Mouse (Mus musculus) CH12.LX (cell line): ENCODE results near the gene Mipep. TPM values are rescaled to one million over a fixed set of nuclear protein-coding genes. Genes with fewer than 3 reads are reported as not detected.

Source experiments
- DNase-seq: peaks from one replicate; pipeline ENCODE4 v3.0.0-alpha.2; 2013; ENCODE audit errors: extremely low read depth
- H3K27ac ChIP-seq: 2 replicates; pipeline ENCODE4 v1.5.1; 2012; ENCODE audit warnings: low read depth, mild to moderate bottlenecking, control low read depth, moderate library complexity; ENCODE audit not compliant: insufficient read depth
- H3K27me3 ChIP-seq: replicated peaks from 2 replicates; pipeline ENCODE3; 2012; ENCODE audit warnings: inconsistent platforms
- H3K36me3 ChIP-seq, 2 experiments: replicated peaks in 1 of 2; 2 replicates each; pipeline versions ENCODE3 to v1.6.1; 2012; ENCODE audit warnings: inconsistent platforms in 1 of 2, low read length in 1 of 2, mild to moderate bottlenecking in 1 of 2, mixed read lengths in 1 of 2, moderate library complexity in 1 of 2; ENCODE audit not compliant: control insufficient read depth in 1 of 2, insufficient read depth in 1 of 2
- H3K4me1 ChIP-seq, 2 experiments: 2 replicates each; pipeline ENCODE4 v1.6.1; 2012; ENCODE audit warnings: inconsistent platforms in 1 of 2, moderate library complexity in 1 of 2; ENCODE audit not compliant: insufficient read depth in 2 of 2, control insufficient read depth in 1 of 2
- H3K4me2 ChIP-seq: 2 replicates; pipeline ENCODE4 v1.6.1; 2012; ENCODE audit warnings: low read depth, mild to moderate bottlenecking, control low read depth; ENCODE audit not compliant: poor library complexity, insufficient read depth, severe bottlenecking
- H3K4me3 ChIP-seq, 3 experiments: fragments of 150-350 bp in 1 of 3; sonication (generic) in 1 of 3; replicated peaks in 1 of 3; 2 replicates each; pipeline versions ENCODE3 to v1.5.1; 2011 to 2012; ENCODE audit warnings: low read depth in 2 of 3, low read length in 2 of 3, mild to moderate bottlenecking in 2 of 3, moderate library complexity in 2 of 3, control low read depth in 1 of 3, improper control_type of control experiment in 1 of 3, inconsistent platforms in 1 of 3, mixed read lengths in 1 of 3; ENCODE audit not compliant: poor library complexity in 1 of 3
- H3K79me2 ChIP-seq: replicated peaks from 2 replicates; pipeline ENCODE4 v1.6.1; 2012; ENCODE audit warnings: mild to moderate bottlenecking, moderate library complexity; ENCODE audit not compliant: control insufficient read depth, poor library complexity, insufficient read depth, severe bottlenecking; ENCODE audit errors: extremely low read depth
- H3K9ac ChIP-seq: 2 replicates; pipeline ENCODE4 v1.6.1; 2012; ENCODE audit warnings: low read depth, mild to moderate bottlenecking, control low read depth, moderate library complexity; ENCODE audit not compliant: insufficient read depth
- H3K9me3 ChIP-seq: replicated peaks from 2 replicates; pipeline ENCODE3; 2012; ENCODE audit warnings: low read length, inconsistent platforms, mixed read lengths
- CTCF ChIP-seq, 2 experiments: IDR thresholded peaks in 1 of 2; conservative IDR thresholded peaks in 1 of 2; 2 replicates each; pipeline ENCODE4 v1.5.1; 2011 to 2012; ENCODE audit warnings: low read depth in 2 of 2, low read length in 2 of 2, improper control_type of control experiment in 1 of 2, inconsistent platforms in 1 of 2, mild to moderate bottlenecking in 1 of 2, moderate library complexity in 1 of 2
- E2F4 ChIP-seq: IDR thresholded peaks from 2 replicates; pipeline ENCODE4 v1.6.1; 2011; ENCODE audit warnings: low read depth, low read length, improper control_type of control experiment; ENCODE audit not compliant: insufficient replicate concordance
- ETS1 ChIP-seq: conservative IDR thresholded peaks from 2 replicates; pipeline ENCODE4 v1.6.1; 2012; ENCODE audit warnings: low read depth, mild to moderate bottlenecking, inconsistent platforms, low read length, improper control_type of control experiment, moderate library complexity
- HCFC1 ChIP-seq: IDR thresholded peaks from 2 replicates; pipeline ENCODE4 v1.6.1; 2012; ENCODE audit warnings: low read depth, mild to moderate bottlenecking, inconsistent platforms, low read length, improper control_type of control experiment
- JUN ChIP-seq: IDR thresholded peaks from 2 replicates; pipeline ENCODE4 v1.6.1; 2011; ENCODE audit warnings: low read depth, mild to moderate bottlenecking, low read length, improper control_type of control experiment, moderate library complexity; ENCODE audit not compliant: insufficient read depth
- JUND ChIP-seq: conservative IDR thresholded peaks from 2 replicates; pipeline ENCODE4 v1.6.1; 2011; ENCODE audit warnings: low read depth, low read length, improper control_type of control experiment
- MEF2A ChIP-seq: IDR thresholded peaks from 2 replicates; pipeline ENCODE4 v1.6.1; 2014; ENCODE audit warnings: low read depth, mild to moderate bottlenecking, inconsistent platforms, low read length, improper control_type of control experiment, borderline replicate concordance
- MXI1 ChIP-seq: IDR thresholded peaks from 2 replicates; pipeline ENCODE4 v1.6.1; 2011; ENCODE audit warnings: mild to moderate bottlenecking, low read depth, low read length, improper control_type of control experiment
- MYC ChIP-seq: IDR thresholded peaks from 2 replicates; pipeline ENCODE4 v1.6.1; 2011; ENCODE audit warnings: low read depth, mild to moderate bottlenecking, improper control_type of control experiment, low read length
- POLR2AphosphoS2 ChIP-seq: IDR thresholded peaks from 2 replicates; pipeline ENCODE4 v1.6.1; 2011; ENCODE audit warnings: low read depth, low read length, improper control_type of control experiment
- RAD21 ChIP-seq: IDR thresholded peaks from 2 replicates; pipeline ENCODE4 v1.6.1; 2011; ENCODE audit warnings: low read depth, mild to moderate bottlenecking, low read length, improper control_type of control experiment, moderate library complexity
- SIN3A ChIP-seq: IDR thresholded peaks from 2 replicates; pipeline ENCODE4 v1.6.1; 2012; ENCODE audit warnings: low read length, improper control_type of control experiment, inconsistent platforms
- SMC3 ChIP-seq: IDR thresholded peaks from 2 replicates; pipeline ENCODE4 v1.6.1; 2011; ENCODE audit warnings: low read depth, low read length, improper control_type of control experiment
- TBP ChIP-seq: conservative IDR thresholded peaks from 2 replicates; pipeline ENCODE4 v1.6.1; 2011; ENCODE audit warnings: low read depth, low read length, improper control_type of control experiment
- UBTF ChIP-seq: IDR thresholded peaks from 2 replicates; pipeline ENCODE4 v1.6.1; 2012; ENCODE audit warnings: low read depth, mild to moderate bottlenecking, inconsistent platforms, low read length, improper control_type of control experiment, moderate library complexity
- USF2 ChIP-seq: conservative IDR thresholded peaks from 2 replicates; pipeline ENCODE4 v1.6.1; 2011; ENCODE audit warnings: low read depth, low read length, improper control_type of control experiment
- ZC3H11A ChIP-seq: IDR thresholded peaks from 2 replicates; pipeline ENCODE4 v1.6.1; 2012; ENCODE audit warnings: low read depth, mild to moderate bottlenecking, inconsistent platforms, low read length, improper control_type of control experiment
- ZKSCAN1 ChIP-seq: IDR thresholded peaks from 2 replicates; pipeline ENCODE4 v1.6.1; 2012; ENCODE audit warnings: low read depth, inconsistent platforms, low read length, improper control_type of control experiment, borderline replicate concordance
- dilution Hi-C: fragments of 300-500 bp; cut with MboI; formaldehyde crosslinking; loops from 2 replicates; pipeline ENCODE4 v1.14.3; 2020; ENCODE audit warnings: low sequenced_read_pairs; ENCODE audit not compliant: extremely low pct_unique_long_range_greater_than_20kb, extremely low pct_ligation_motif_present
- in situ Hi-C: fragments of 300-500 bp; cut with MboI; formaldehyde crosslinking; loops from 3 replicates; pipeline ENCODE4 v1.14.3; 2019; ENCODE audit warnings: low sequenced_read_pairs, low pct_ligation_motif_present, low pct_unique_long_range_greater_than_20kb, mixed read lengths
- polyA plus RNA-seq: library from polyadenylated mRNA; unstranded; fragments of >175 nt; gene quantifications from 2 replicates; pipeline ENCODE4 v1.2.1, GENCODE M21; 2012; ENCODE audit warnings: low read depth; ENCODE audit not compliant: insufficient read length
- total RNA-seq, 2 experiments: library from RNA; depleted of rRNA; stranded (reverse); fragments of 300-350 nt in 1 of 2; fragments of >200 nt in 1 of 2; gene quantifications; 2 replicates each; pipeline ENCODE4 v1.2.3; 2012 to 2014

The Mipep gene
- total and polyA plus RNA-seq, 3 experiments, result 33.1 to 37.2 (median 36.6) TPM

GRCm38 (mm10) chr14:60798721-60799120 is 14.3 kb downstream of the Mipep start:
- no peak overlapping the region for H3K4me3 ChIP-seq
- H3K4me2 ChIP-seq, result no peak overlapping the region
- no peaks in the 10 kb centered on the region for H3K27me3 ChIP-seq
- peaks cover 0 to 3% of the 10 kb centered on the region in 2 experiments; a peak in 1 of 4 replicates for H3K4me1 ChIP-seq
- in situ Hi-C loops (loop anchor here (10.0 kb wide), 2 partner anchors 286 to 496 kb away; no protein-coding TSS in a partner anchor), dilution Hi-C loops (no loop called here)
- H3K27ac ChIP-seq, result no peak overlapping the region
- H3K79me2 ChIP-seq, result no peaks in the 10 kb centered on the region
- no peak for DNase-seq
- H3K36me3 ChIP-seq, result peaks cover 50 to 82% of the 10 kb centered on the region in 2 experiments
- no peak overlapping the region for H3K9ac ChIP-seq
- no peaks in the 10 kb centered on the region for H3K9me3 ChIP-seq
- TF ChIP-seq JUND (no peak), MXI1 (no peak), RAD21 (no peak), TBP (no peak), UBTF (no peak), POLR2AphosphoS2 (no peak), ETS1 (no peak), MEF2A (no peak), E2F4 (no peak), JUN (no peak), ZKSCAN1 (no peak), HCFC1 (no peak), SIN3A (no peak)

GRCm38 (mm10) chr14:60799762-60800728 is 15.7 kb downstream of the Mipep start:
- in situ Hi-C loops, result loop anchor here (10.0 kb wide), 2 partner anchors 285 to 495 kb away; no protein-coding TSS in a partner anchor
- TF ChIP-seq SMC3, result peak; percentile 77
- TF ChIP-seq MYC, result no peak
- TF ChIP-seq RAD21, result peak; percentile 88
- peak; percentile 66 for TF ChIP-seq ZC3H11A
- TF ChIP-seq CTCF (conservative IDR thresholded peaks at IDR 0.05 in 1 of 2, IDR thresholded peaks at IDR 0.05 in 1 of 2; ENCODE audit: low read depth in 2 of 2, low read length in 2 of 2), result peak; percentile 34 to 81; a peak in 3 of 4 replicates
- TF ChIP-seq USF2, result no peak
- TF ChIP-seq, all 38 proteins: peak for 4
- H3K4me2 ChIP-seq, result no peak overlapping the region
- H3K9me3 ChIP-seq, result no peaks in the 10 kb centered on the region
- H3K27ac ChIP-seq, result no peak overlapping the region
- peaks cover 57 to 88% of the 10 kb centered on the region in 2 experiments for H3K36me3 ChIP-seq
- dilution Hi-C loops, result no loop called here
- H3K9ac ChIP-seq, result no peak overlapping the region
- no peaks in the 10 kb centered on the region for H3K79me2 ChIP-seq
- H3K4me3 ChIP-seq, result no peak overlapping the region
- H3K4me1 ChIP-seq, result peaks cover 0 to 7% of the 10 kb centered on the region in 2 experiments; a peak in 1 of 4 replicates
- no peak for DNase-seq
- H3K27me3 ChIP-seq, result no peaks in the 10 kb centered on the region
